16 mouse cellular contexts compared by ENCODE assay signal in the genomic region with DNA sequence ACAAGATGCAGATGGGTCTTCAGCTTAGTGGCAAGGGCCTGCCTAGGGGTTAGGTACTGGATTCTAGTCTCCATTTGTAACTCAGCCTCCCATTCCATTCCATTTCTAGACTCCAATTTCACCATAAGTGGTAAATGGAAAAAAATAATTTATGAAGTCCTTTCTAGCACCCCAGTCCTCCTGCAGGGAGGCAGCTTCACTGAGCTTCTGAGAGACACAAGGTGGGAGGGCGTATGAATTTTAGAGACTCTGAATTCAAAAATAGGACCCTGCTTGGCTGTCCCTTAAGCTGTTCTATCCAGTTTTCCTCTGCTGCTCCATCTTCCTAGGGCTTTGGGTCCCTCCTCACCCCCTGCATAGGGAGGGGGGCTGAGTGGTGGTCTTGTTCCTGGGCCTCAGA. TPM values are rescaled to one million over a fixed set of nuclear protein-coding genes. Genes with fewer than 3 reads are reported as not detected.
DNase-seq lines count a peak whose midpoint lies in the region; ATAC-seq and TF ChIP-seq lines count a peak whose summit lies in the region.
"Had no signal": no experiment of that assay in that cellular context is flagged by ENCODE, and none has a peak within 500 bp of the region (broad histone marks: within the 10 kb centered on the region; RNA-seq: fewer than 3 reads in every experiment).

No protein-coding gene starts in this region.

- no peak overlapping the region for H3K4me3 ChIP-seq in neural tube, embryonic 12.5 days
- no peak overlapping the region for H3K4me3 ChIP-seq in forebrain, postnatal 0 days (ENCODE audit: low read depth, low read length)
- H3K4me3 ChIP-seq in midbrain, embryonic 15.5 days = peak overlapping the region; percentile 16; the same call in 1 of the 2 replicates
- H3K4me3 ChIP-seq: embryonic facial prominence, embryonic 13.5 days had no signal

- intact Hi-C loops in heart, postnatal 25 days (cut with DNase I) = loop anchor here (5.0 to 10.0 kb wide), 2 partner anchors 107 to 400 kb away; a partner anchor contains a TSS

- H3K36me3 ChIP-seq in neural tube, embryonic 12.5 days = no peaks in the 10 kb centered on the region
- no peaks in the 10 kb centered on the region for H3K36me3 ChIP-seq in forebrain, postnatal 0 days (ENCODE audit: insufficient read depth)
- H3K36me3 ChIP-seq in midbrain, embryonic 15.5 days (replicated peaks) = no peaks in the 10 kb centered on the region
- H3K36me3 ChIP-seq: embryonic facial prominence, embryonic 13.5 days had no signal

- H3K27ac ChIP-seq in neural tube, embryonic 12.5 days = no peak overlapping the region
- peak overlapping the region; percentile 83 for H3K27ac ChIP-seq in forebrain, postnatal 0 days (ENCODE audit: low read depth, low read length)
- H3K27ac ChIP-seq in midbrain, embryonic 15.5 days = peak overlapping the region; percentile 89
- H3K27ac ChIP-seq: embryonic facial prominence, embryonic 13.5 days had no signal

- no peaks in the 10 kb centered on the region for H3K9me3 ChIP-seq in neural tube, embryonic 12.5 days
- H3K9me3 ChIP-seq in forebrain, postnatal 0 days (ENCODE audit: low read length) = no peaks in the 10 kb centered on the region
- H3K9me3 ChIP-seq in midbrain, embryonic 15.5 days = no peaks in the 10 kb centered on the region
- H3K9me3 ChIP-seq: embryonic facial prominence, embryonic 13.5 days had no signal

- no peak for ATAC-seq in neural tube, embryonic 12.5 days (ENCODE audit: low FRiP score, low read depth)
- ATAC-seq in forebrain, postnatal 0 days = no peak
- ATAC-seq in midbrain, embryonic 15.5 days (replicated peaks) = no peak

- 92% methylated on average over 1 of the region's 1 CpGs for WGBS in neural tube, embryonic 12.5 days
- WGBS in forebrain, postnatal 0 days = 80% methylated on average over 1 of the region's 1 CpGs
- 97% methylated on average over 1 of the region's 1 CpGs for WGBS in midbrain, embryonic 15.5 days

- H3K4me1 ChIP-seq in neural tube, embryonic 12.5 days = peaks cover 47% of the 10 kb centered on the region
- H3K4me1 ChIP-seq in forebrain, postnatal 0 days (ENCODE audit: insufficient read depth) = peaks cover 22% of the 10 kb centered on the region
- peaks cover 84% of the 10 kb centered on the region for H3K4me1 ChIP-seq in midbrain, embryonic 15.5 days

- H3K27me3 ChIP-seq in neural tube, embryonic 12.5 days (replicated peaks) = peaks cover 55% of the 10 kb centered on the region
- H3K27me3 ChIP-seq in forebrain, postnatal 0 days (ENCODE audit: insufficient read depth, low read length) = 0 out of 2 replicates have a peak, but pooled peaks cover 14% of the 10 kb centered on the region
- 0 out of 2 replicates have a peak, but pooled peaks cover 4% of the 10 kb centered on the region for H3K27me3 ChIP-seq in midbrain, embryonic 15.5 days (replicated peaks)

- no peak for DNase-seq in neural tube, embryonic 10.5 days (ENCODE audit: extremely low spot score, low spot score)
- no peak for DNase-seq in forebrain, postnatal 0 days
- DNase-seq in adrenal gland, postnatal 36 days = no peak
- no peak for DNase-seq in heart, postnatal 25 days (ENCODE audit: low spot score)
- no peak for DNase-seq in spleen, postnatal 14 days (ENCODE audit: low spot score in 2 of 2)
- DNase-seq: adrenal gland, postnatal 25 days; cerebellum, adult 8-10 months; kidney, adult 9 months; kidney, postnatal 4 days; lung, adult 2 months; lung, postnatal 36 days; thymus, adult 18-20 months had no signal

- TF ChIP-seq CTCF in forebrain, postnatal 0 days (IDR thresholded peaks at IDR 0.05; ENCODE audit: low read depth) = no peak

- no peak overlapping the region for H3K9ac ChIP-seq in neural tube, embryonic 12.5 days
- peak overlapping the region; percentile 32; the same call in 1 of the 2 replicates for H3K9ac ChIP-seq in forebrain, postnatal 0 days
- peak overlapping the region; percentile 2; the same call in 1 of the 2 replicates for H3K9ac ChIP-seq in midbrain, embryonic 15.5 days
- H3K9ac ChIP-seq: embryonic facial prominence, embryonic 13.5 days had no signal

- H3K4me2 ChIP-seq in neural tube, embryonic 12.5 days (replicated peaks) = peak overlapping the region; percentile 29
- peak overlapping the region; percentile 40 for H3K4me2 ChIP-seq in forebrain, postnatal 0 days (ENCODE audit: low read depth)
- peak overlapping the region; percentile 44 for H3K4me2 ChIP-seq in midbrain, embryonic 15.5 days
- H3K4me2 ChIP-seq: embryonic facial prominence, embryonic 13.5 days; liver, embryonic 11.5 days had no signal

RNA-seq across cellular contexts. Expression of a gene that starts 4.4 kb away (rescaled TPM):
- polyA plus RNA-seq in neural tube, embryonic 12.5 days (2016; fragmentation: Nextera tagmentation; extraction: Ambion mirVana) = 12.7 and 13.9 TPM in 2 replicates
- 83.2 and 139 TPM in 2 replicates for total RNA-seq in forebrain, postnatal 0 days (2014; rRNA removed)
- polyA plus RNA-seq in forebrain, postnatal 0 days (2015; fragmentation: Nextera tagmentation; extraction: Ambion mirVana) = 24.5 and 41.6 TPM in 2 replicates
- polyA plus RNA-seq in midbrain, embryonic 15.5 days (2015; fragmentation: Nextera tagmentation; extraction: Ambion mirVana) = 63.8 and 64.0 TPM in 2 replicates
- 1 to 10 TPM; 4.3 to 7.9 TPM for total RNA-seq in adrenal gland, postnatal 36 days (2021)
- under 1 TPM; 0.65 to 0.81 TPM for total RNA-seq in heart, postnatal 25 days (2021)

RNA-seq across cellular contexts. Expression of a gene that starts 24.4 kb away (rescaled TPM):
- polyA plus RNA-seq in neural tube, embryonic 12.5 days (2016; fragmentation: Nextera tagmentation; extraction: Ambion mirVana) = 5.0 TPM in 2 replicates
- 5.3 and 14.2 TPM in 2 replicates for total RNA-seq in forebrain, postnatal 0 days (2014; rRNA removed)
- polyA plus RNA-seq in forebrain, postnatal 0 days (2015; fragmentation: Nextera tagmentation; extraction: Ambion mirVana) = 5.3 and 8.3 TPM in 2 replicates
- polyA plus RNA-seq in midbrain, embryonic 15.5 days (2015; fragmentation: Nextera tagmentation; extraction: Ambion mirVana) = 28.9 and 34.3 TPM in 2 replicates
- under 1 TPM; 0.56 to 0.60 TPM for total RNA-seq in adrenal gland, postnatal 36 days (2021)
- total RNA-seq in heart, postnatal 25 days (2021) = under 1 TPM; 0.55 to 0.61 TPM

RNA-seq across cellular contexts. Expression of a gene that starts 53.4 kb away (rescaled TPM):
- polyA plus RNA-seq in neural tube, embryonic 12.5 days (2016; fragmentation: Nextera tagmentation; extraction: Ambion mirVana) = 14.5 and 17.2 TPM in 2 replicates
- total RNA-seq in forebrain, postnatal 0 days (2014; rRNA removed) = 20.9 and 26.0 TPM in 2 replicates
- 10.0 and 11.2 TPM in 2 replicates for polyA plus RNA-seq in forebrain, postnatal 0 days (2015; fragmentation: Nextera tagmentation; extraction: Ambion mirVana)
- 17.8 and 18.9 TPM in 2 replicates for polyA plus RNA-seq in midbrain, embryonic 15.5 days (2015; fragmentation: Nextera tagmentation; extraction: Ambion mirVana)
- total RNA-seq in adrenal gland, postnatal 36 days (2021) = 10 to 100 TPM; 14.8 to 18.3 TPM
- 1 to 10 TPM; 8.6 to 9.2 TPM for total RNA-seq in heart, postnatal 25 days (2021)
